In the genomic region with DNA sequence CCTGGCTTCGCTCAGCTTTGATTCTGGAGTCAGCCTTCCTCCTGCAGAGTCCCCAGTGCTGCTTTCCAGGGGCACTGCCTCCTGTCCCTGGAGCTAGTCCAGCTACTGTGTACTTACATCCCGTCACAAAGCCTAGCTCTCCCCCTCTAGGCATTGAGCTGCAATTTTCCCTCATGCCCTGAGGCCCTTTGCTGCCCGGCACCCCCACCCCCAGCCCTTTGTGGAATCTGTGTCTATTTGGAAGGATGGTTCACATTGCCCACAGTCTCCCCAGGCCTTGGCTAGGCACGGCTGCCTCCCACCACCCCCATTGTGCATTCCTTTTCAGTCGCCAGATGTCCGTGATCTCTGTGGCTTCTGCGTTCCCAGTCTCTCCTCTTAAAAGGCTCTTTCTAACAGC, we compare ENCODE assay signal across 9 mouse cellular contexts.
A peak's percentile ranks its signal among the peaks of the same experiment; 100 is the strongest.
DNase-seq lines count a peak whose midpoint lies in the region; ATAC-seq and TF ChIP-seq lines count a peak whose summit lies in the region.
"Had no signal": no experiment of that assay in that cellular context is flagged by ENCODE, and none has a peak within 500 bp of the region (broad histone marks: within the 10 kb centered on the region; RNA-seq: fewer than 3 reads in every experiment).

No protein-coding gene starts in this region.

- no peaks in the 10 kb centered on the region for H3K27me3 ChIP-seq in kidney, adult 2 months (replicated peaks; ENCODE audit: control insufficient read depth, insufficient read depth, low read length)

- H3K36me3 ChIP-seq in kidney, adult 2 months (ENCODE audit: control insufficient read depth, insufficient read depth, low read length), result peaks cover 11% of the 10 kb centered on the region

- DNase-seq in kidney, adult 2 months, result no peak
- no peak for DNase-seq in kidney, postnatal 36 days
- DNase-seq in cerebellum, adult 8-10 months, result peak; percentile 7
- peak; percentile 12 to 16 for DNase-seq in frontal cortex, postnatal 36 days (ENCODE audit: low spot score in 2 of 2)
- DNase-seq in layer of hippocampus, postnatal 36 days, result peak; percentile 47 to 68
- peak; percentile 62 for DNase-seq in neural tube, embryonic 10.5 days (ENCODE audit: extremely low spot score, low spot score)
- no peak for DNase-seq in urinary bladder, postnatal 25 days (ENCODE audit: low spot score)

- 0 out of 2 replicates have a peak, but pooled peaks have one; percentile 6 for TF ChIP-seq CTCF in kidney, adult 2 months (conservative IDR thresholded peaks at IDR 0.05; ENCODE audit: insufficient read depth, insufficient read length, low read depth, low read length)

- no peak for TF ChIP-seq POLR2A in kidney, adult 2 months (IDR thresholded peaks at IDR 0.05; ENCODE audit: low read depth, low read length)

- ATAC-seq in megakaryocyte progenitor cell, adult 5-6 weeks (replicated peaks; ENCODE audit: poor library complexity), result no peak

- H3K27ac ChIP-seq in kidney, adult 2 months (ENCODE audit: insufficient read depth, low read depth, low read length), result no peak overlapping the region

- H3K4me3 ChIP-seq in kidney, adult 2 months (ENCODE audit: insufficient read depth, low read depth, low read length), result no peak overlapping the region
- H3K4me3 ChIP-seq: myocyte had no signal

- WGBS in kidney, adult 2 months, result 59% methylated on average over 7 of the region's 7 CpGs

- H3K4me1 ChIP-seq in kidney, adult 2 months (ENCODE audit: control insufficient read depth, insufficient read depth, low read length), result peaks cover 10% of the 10 kb centered on the region; the same call in 1 of the 2 replicates

Comparison
In these comparisons a context has a peak if more than half of its experiments do, and no peak if none do; other contexts are left out.
1. DNase-seq: peak in cerebellum, adult 8-10 months (single experiment), frontal cortex, postnatal 36 days (2 of 2), layer of hippocampus, postnatal 36 days (2 of 2) and neural tube, embryonic 10.5 days (single experiment); none in kidney, adult 2 months (single experiment), kidney, postnatal 36 days (0 of 2) and urinary bladder, postnatal 25 days (single experiment).